Mouse (Mus musculus) megakaryocyte, embryonic 14.5 days (primary cell): ENCODE measurements around the gene Ssxb8. TPM values are rescaled to one million over a fixed set of nuclear protein-coding genes. Genes with fewer than 3 reads are reported as not detected.
"Not testable (repeated sequence)": the region's sequence is repeated elsewhere in the genome, so short reads cannot be mapped to it uniquely, and the experiment has no call there.

Source experiments
- H3K27me3 ChIP-seq: replicated peaks from 2 replicates; pipeline ENCODE3; 2012; ENCODE audit warnings: inconsistent platforms
- H3K36me3 ChIP-seq: replicated peaks from 2 replicates; pipeline ENCODE3; 2012; ENCODE audit warnings: low read length, inconsistent platforms, mixed read lengths
- H3K4me1 ChIP-seq: 2 replicates; pipeline ENCODE4 v1.6.1; 2012; ENCODE audit warnings: inconsistent platforms
- H3K4me3 ChIP-seq: replicated peaks from 2 replicates; pipeline ENCODE3; 2012; ENCODE audit warnings: moderate library complexity, mild to moderate bottlenecking, inconsistent platforms
- H3K9me3 ChIP-seq: 2 replicates; pipeline ENCODE4 v1.6.1; 2012; ENCODE audit warnings: inconsistent platforms
- FLI1 ChIP-seq: IDR thresholded peaks from 2 replicates; pipeline ENCODE4 v1.6.1; 2012; ENCODE audit warnings: low read length, inconsistent platforms, mixed read lengths
- GATA1 ChIP-seq: IDR thresholded peaks from 3 replicates; pipeline ENCODE4 v1.6.1; 2012; ENCODE audit warnings: mixed read lengths, low read length, inconsistent platforms, borderline replicate concordance
- polyA plus RNA-seq: library from polyadenylated mRNA; stranded (reverse); fragments of >175 nt; gene quantifications from 2 replicates; pipeline ENCODE4 v1.2.3, GENCODE M21; 2012; ENCODE audit warnings: low replicate concordance; ENCODE audit not compliant: insufficient read depth

Ssxb8 gene
- not detected in 2 replicates for polyA plus RNA-seq

DNA sequence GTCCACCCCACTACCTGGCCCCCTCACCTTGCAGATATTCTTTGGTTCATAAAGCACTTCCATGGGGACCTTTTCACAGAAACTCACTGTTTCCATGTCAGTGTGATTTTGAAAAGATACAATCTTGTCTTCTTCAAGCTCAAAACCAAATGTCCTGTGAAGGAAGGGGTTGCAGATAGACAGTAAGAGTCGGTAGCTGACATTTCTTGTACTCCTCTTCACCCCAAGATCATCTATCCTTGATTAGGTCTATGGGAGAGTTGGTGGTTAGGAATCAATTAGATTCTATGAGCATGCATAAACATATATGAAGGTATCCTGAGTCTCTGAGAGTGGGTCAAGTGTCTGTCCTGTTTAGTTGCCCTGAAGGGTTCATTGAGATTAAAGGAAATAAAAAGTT, at the start of gene Ssxb8:
TSS of gene Ssxb8 (minus strand) at position 101 of the 400 bp plus-strand sequence.
- H3K4me3 ChIP-seq, H3K36me3 ChIP-seq, H3K4me1 ChIP-seq, H3K27me3 ChIP-seq, H3K9me3 ChIP-seq: not testable (repeated sequence)

DNA sequence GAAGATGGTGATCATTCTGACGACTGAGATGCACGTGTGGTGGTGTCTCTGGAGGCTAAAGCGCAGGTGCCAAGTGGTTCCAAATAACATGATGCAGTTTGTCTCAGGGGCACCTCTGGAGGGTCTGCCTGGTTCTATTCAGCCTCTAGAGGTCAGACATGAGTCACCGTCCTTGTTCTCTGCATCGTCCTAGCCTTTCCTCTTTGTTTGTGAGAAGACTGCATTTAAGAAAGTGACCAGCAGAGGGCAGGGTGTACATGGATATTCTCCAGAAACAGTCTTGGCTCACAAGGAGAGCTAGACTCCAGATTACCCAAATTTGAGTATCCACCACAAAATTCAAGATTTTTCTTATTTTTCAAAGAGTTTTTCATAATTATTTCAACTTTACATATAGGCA, 42.3 kb upstream of the Ssxb8 start:
- H3K4me3 ChIP-seq: no peak overlapping the region
- H3K4me1 ChIP-seq: no peaks in the 10 kb centered on the region
- H3K27me3 ChIP-seq: no peaks in the 10 kb centered on the region
- H3K9me3 ChIP-seq: peaks cover 18% of the 10 kb centered on the region
- no peaks in the 10 kb centered on the region for H3K36me3 ChIP-seq
- no peak for TF ChIP-seq FLI1
- TF ChIP-seq GATA1: no peak

DNA sequence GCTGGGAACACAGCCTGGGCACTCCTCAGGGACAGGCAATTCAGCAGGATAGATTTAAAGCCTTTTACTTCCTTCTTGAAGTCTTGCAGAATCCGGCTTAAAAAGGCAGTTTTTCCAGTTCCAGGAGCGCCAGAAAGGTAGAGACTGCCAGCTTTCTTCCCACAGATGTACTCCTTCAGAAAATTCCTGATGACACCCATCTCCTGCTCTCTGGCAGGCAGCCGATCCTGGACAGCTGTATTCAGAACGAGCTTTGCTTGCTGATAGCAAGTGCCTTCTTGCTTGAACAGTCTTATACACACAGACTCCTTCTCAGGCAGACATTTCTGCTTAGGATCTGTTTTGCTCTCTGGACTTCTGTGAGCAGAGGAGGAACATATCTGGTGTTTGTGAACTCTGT, 27.6 kb downstream of the Ssxb8 start:
- TF ChIP-seq GATA1 (no peak), FLI1 (no peak)
- H3K36me3 ChIP-seq: no peaks in the 10 kb centered on the region
- H3K4me3 ChIP-seq: no peak overlapping the region
- peaks cover 20% of the 10 kb centered on the region for H3K9me3 ChIP-seq
- no peaks in the 10 kb centered on the region for H3K27me3 ChIP-seq
- H3K4me1 ChIP-seq: no peaks in the 10 kb centered on the region

Other genes with a start within 250 kb of the Ssxb8 start
- gene Ssxb2, start 229.1 kb downstream of the Ssxb8 start, polyA plus RNA-seq: not detected in 2 replicates
- not detected in 2 replicates for gene Gm14459, start 165.9 kb downstream of the Ssxb8 start, polyA plus RNA-seq
- gene Ssxb6, start 142.6 kb downstream of the Ssxb8 start, polyA plus RNA-seq: not detected in 2 replicates
- not detected in 2 replicates for gene Ssxb3, start 99.0 kb downstream of the Ssxb8 start, polyA plus RNA-seq
- gene Ssx9, start 57.6 kb upstream of the Ssxb8 start, polyA plus RNA-seq: not detected in 2 replicates
- not detected in 2 replicates for gene Ssxb5, start 112.8 kb upstream of the Ssxb8 start, polyA plus RNA-seq
- not detected in 2 replicates for gene Gm6592, start 153.2 kb upstream of the Ssxb8 start, polyA plus RNA-seq
- not detected in 2 replicates for gene Gm5751, start 183.4 kb upstream of the Ssxb8 start, polyA plus RNA-seq
- not detected in 2 replicates for gene B630019K06Rik, start 201.5 kb upstream of the Ssxb8 start, polyA plus RNA-seq